Mouse (Mus musculus): ENCODE measurements around the gene Zmiz1. TPM values are rescaled to one million over a fixed set of nuclear protein-coding genes. Genes with fewer than 3 reads are reported as not detected.

Zmiz1 gene
- polyA plus RNA-seq, 1 experiment from 2014 or later, result 45.8 TPM

GRCm38 (mm10) chr14:25616009-25616723 is 157.2 kb downstream of the Zmiz1 start:
- 83% methylated on average over 15 of the region's 15 CpGs for WGBS
- Histone ChIP-seq H3K4me1 (peaks cover 88% of the 10 kb centered on the region), H3K4me3 (no peak overlapping the region), H3K27ac (0 out of 2 replicates have a peak overlapping the region, but pooled peaks have one; percentile 23), H3K9me3 (no peaks in the 10 kb centered on the region), H3K27me3 (ENCODE audit: insufficient read depth, poor library complexity, severe bottlenecking) (no peaks in the 10 kb centered on the region), H3K36me3 (peaks cover 52% of the 10 kb centered on the region)
- no peak for DNase-seq (ENCODE audit: low spot score)

DNA sequence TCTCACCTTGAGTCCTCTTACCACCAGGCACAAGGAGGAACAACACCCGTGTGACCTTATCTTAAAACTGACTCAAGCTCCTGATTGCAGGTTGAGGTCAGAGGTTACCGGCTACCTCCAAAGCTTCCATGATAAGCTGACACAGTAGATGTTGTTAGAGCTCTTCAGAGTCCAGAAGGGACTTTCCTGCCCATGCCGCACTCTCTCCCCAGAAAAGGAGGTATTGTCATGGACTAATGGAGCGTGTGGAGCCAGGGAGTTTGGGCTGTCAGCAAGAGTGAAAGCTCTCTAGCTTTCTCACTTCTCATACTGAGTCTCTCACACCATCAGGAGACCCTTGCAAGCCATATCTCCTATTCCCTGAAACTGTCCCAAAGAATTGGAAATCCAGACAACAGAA is 158.3 kb downstream of the Zmiz1 start:
- Histone ChIP-seq H3K27me3 (ENCODE audit: insufficient read depth, poor library complexity, severe bottlenecking) (no peaks in the 10 kb centered on the region), H3K36me3 (peaks cover 46% of the 10 kb centered on the region), H3K9me3 (no peaks in the 10 kb centered on the region), H3K4me1 (peaks cover 88% of the 10 kb centered on the region), H3K4me3 (no peak overlapping the region), H3K27ac (peak overlapping the region; percentile 10; the same call in 1 of the 2 replicates)
- WGBS, result 35% methylated on average over 4 of the region's 4 CpGs
- DNase-seq (ENCODE audit: low spot score), result no peak

GRCm38 (mm10) chr14:25619066-25619762 is 160.2 kb downstream of the Zmiz1 start:
- no peak overlapping the region for H3K27ac ChIP-seq
- no peak overlapping the region for H3K4me3 ChIP-seq
- H3K36me3 ChIP-seq, result peaks cover 55% of the 10 kb centered on the region
- H3K4me1 ChIP-seq, result peaks cover 88% of the 10 kb centered on the region
- no peaks in the 10 kb centered on the region for H3K27me3 ChIP-seq (ENCODE audit: insufficient read depth, poor library complexity, severe bottlenecking)
- no peaks in the 10 kb centered on the region for H3K9me3 ChIP-seq
- 87% methylated on average over 4 of the region's 4 CpGs for WGBS
- no peak for DNase-seq (ENCODE audit: low spot score)

DNA sequence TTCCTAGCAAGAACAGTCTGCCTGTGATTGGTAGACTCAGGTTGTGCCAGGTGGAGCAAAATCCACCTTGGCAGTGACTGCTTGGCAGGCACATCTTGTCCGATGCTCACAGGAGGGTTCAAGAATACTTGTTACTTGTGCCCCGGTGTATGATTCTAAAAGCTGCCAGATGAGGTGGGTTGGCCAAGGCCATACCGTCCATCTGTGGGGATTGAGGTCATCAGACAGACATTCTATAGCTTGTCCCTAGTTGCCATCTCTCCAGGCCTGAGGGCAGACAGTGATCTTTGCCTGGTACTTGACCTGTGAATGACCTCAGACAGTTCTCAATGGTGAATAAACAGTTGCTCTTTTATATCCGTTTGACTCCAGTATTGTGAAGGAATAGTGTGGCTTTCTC is 161.8 kb downstream of the Zmiz1 start:
- Histone ChIP-seq H3K4me3 (no peak overlapping the region), H3K27ac (0 out of 2 replicates have a peak overlapping the region, but pooled peaks have one; percentile 13), H3K4me1 (peaks cover 88% of the 10 kb centered on the region), H3K27me3 (ENCODE audit: insufficient read depth, poor library complexity, severe bottlenecking) (no peaks in the 10 kb centered on the region), H3K9me3 (no peaks in the 10 kb centered on the region), H3K36me3 (peaks cover 57% of the 10 kb centered on the region)
- WGBS, result 64% methylated on average over 4 of the region's 4 CpGs
- no peak for DNase-seq (ENCODE audit: low spot score)

GRCm38 (mm10) chr14:25623698-25624097 is 164.7 kb downstream of the Zmiz1 start:
- Histone ChIP-seq H3K9me3 (no peaks in the 10 kb centered on the region), H3K27ac (0 out of 2 replicates have a peak overlapping the region, but pooled peaks have one; percentile 65), H3K4me3 (no peak overlapping the region), H3K4me1 (peaks cover 98% of the 10 kb centered on the region), H3K36me3 (peaks cover 63% of the 10 kb centered on the region), H3K27me3 (ENCODE audit: insufficient read depth, poor library complexity, severe bottlenecking) (no peaks in the 10 kb centered on the region)
- WGBS, result 67% methylated on average over 7 of the region's 7 CpGs
- DNase-seq (ENCODE audit: low spot score), result no peak

GRCm38 (mm10) chr14:25624659-25625058 is 165.7 kb downstream of the Zmiz1 start:
- H3K36me3 ChIP-seq, result peaks cover 54% of the 10 kb centered on the region
- WGBS, result 51% methylated on average over 6 of the region's 6 CpGs
- H3K27ac ChIP-seq, result no peak overlapping the region
- H3K4me3 ChIP-seq, result no peak overlapping the region
- peaks cover 98% of the 10 kb centered on the region for H3K4me1 ChIP-seq
- H3K9me3 ChIP-seq, result no peaks in the 10 kb centered on the region
- H3K27me3 ChIP-seq (ENCODE audit: insufficient read depth, poor library complexity, severe bottlenecking), result no peaks in the 10 kb centered on the region
- no peak for DNase-seq (ENCODE audit: low spot score)

DNA sequence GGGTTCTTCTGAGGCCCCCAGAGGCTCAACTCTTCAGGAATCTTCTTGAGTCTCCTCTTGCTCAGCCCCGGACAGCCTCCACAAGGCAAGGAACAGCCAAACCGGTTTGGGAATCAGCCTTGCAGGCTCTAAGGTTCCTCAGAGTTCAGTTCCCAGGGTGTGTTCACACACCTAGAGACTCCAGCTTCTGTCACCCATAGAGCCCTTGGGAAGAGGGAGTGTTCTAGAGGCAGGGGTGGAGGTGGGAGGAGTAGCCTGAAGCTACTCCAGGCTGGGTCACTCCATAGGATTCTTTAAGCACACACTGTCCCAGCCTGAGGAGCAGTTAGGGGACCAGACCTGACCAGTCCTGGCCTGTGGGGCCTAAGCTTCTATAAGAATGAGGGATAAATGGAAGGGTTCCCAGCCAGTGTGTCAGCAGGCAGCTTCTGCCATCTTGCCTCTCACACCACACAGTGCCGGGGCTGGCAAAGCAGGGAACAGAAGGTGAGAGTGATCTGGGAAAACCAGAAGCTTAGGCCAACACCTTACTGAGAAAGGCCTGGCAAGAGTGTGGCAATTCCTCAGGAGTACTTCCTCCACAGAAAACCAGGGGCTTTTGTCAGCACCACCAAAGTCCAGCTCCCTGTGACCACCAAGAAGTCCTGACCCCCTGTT is 168.7 kb downstream of the Zmiz1 start:
- Histone ChIP-seq H3K36me3 (peaks cover 60% of the 10 kb centered on the region), H3K4me3 (no peak overlapping the region), H3K4me1 (peaks cover 98% of the 10 kb centered on the region), H3K27ac (peak overlapping the region; percentile 56; the same call in 1 of the 2 replicates), H3K27me3 (ENCODE audit: insufficient read depth, poor library complexity, severe bottlenecking) (no peaks in the 10 kb centered on the region), H3K9me3 (no peaks in the 10 kb centered on the region)
- no peak for DNase-seq (ENCODE audit: low spot score)
- WGBS, result 83% methylated on average over 3 of the region's 3 CpGs

GRCm38 (mm10) chr14:25628448-25629099 is 169.6 kb downstream of the Zmiz1 start:
- peaks cover 98% of the 10 kb centered on the region for H3K4me1 ChIP-seq
- H3K36me3 ChIP-seq, result peaks cover 55% of the 10 kb centered on the region
- WGBS, result 76% methylated on average over 5 of the region's 5 CpGs

GRCm38 (mm10) chr14:25629866-25630606 is 171.1 kb downstream of the Zmiz1 start:
- 61% methylated on average over 12 of the region's 12 CpGs for WGBS
- no peak for DNase-seq (ENCODE audit: low spot score)
- no peaks in the 10 kb centered on the region for H3K9me3 ChIP-seq
- no peaks in the 10 kb centered on the region for H3K27me3 ChIP-seq (ENCODE audit: insufficient read depth, poor library complexity, severe bottlenecking)
- H3K36me3 ChIP-seq, result peaks cover 41% of the 10 kb centered on the region
- H3K4me3 ChIP-seq, result no peak overlapping the region
- H3K4me1 ChIP-seq, result peaks cover 96% of the 10 kb centered on the region
- H3K27ac ChIP-seq, result peak overlapping the region; percentile 72

More at GRCm38 (mm10) chr14:25628448-25629099, 169.6 kb downstream of the Zmiz1 start:
- DNase-seq (ENCODE audit: low spot score), result no peak
- no peaks in the 10 kb centered on the region for H3K27me3 ChIP-seq (ENCODE audit: insufficient read depth, poor library complexity, severe bottlenecking)
- no peak overlapping the region for H3K4me3 ChIP-seq
- H3K9me3 ChIP-seq, result no peaks in the 10 kb centered on the region
- peak overlapping the region; percentile 72 for H3K27ac ChIP-seq

GRCm38 (mm10) chr14:25630647-25631409 is 171.8 kb downstream of the Zmiz1 start:
- no peak for DNase-seq (ENCODE audit: low spot score)
- no peak overlapping the region for H3K4me3 ChIP-seq
- peak overlapping the region; percentile 72 for H3K27ac ChIP-seq
- H3K4me1 ChIP-seq, result peaks cover 96% of the 10 kb centered on the region
- WGBS, result 84% methylated on average over 7 of the region's 7 CpGs
- H3K27me3 ChIP-seq (ENCODE audit: insufficient read depth, poor library complexity, severe bottlenecking), result no peaks in the 10 kb centered on the region
- peaks cover 38% of the 10 kb centered on the region for H3K36me3 ChIP-seq
- no peaks in the 10 kb centered on the region for H3K9me3 ChIP-seq

GRCm38 (mm10) chr14:25631481-25631880 is 172.5 kb downstream of the Zmiz1 start:
- no peaks in the 10 kb centered on the region for H3K27me3 ChIP-seq (ENCODE audit: insufficient read depth, poor library complexity, severe bottlenecking)
- H3K27ac ChIP-seq, result peak overlapping the region; percentile 72; the same call in 1 of the 2 replicates
- no peak overlapping the region for H3K4me3 ChIP-seq
- H3K9me3 ChIP-seq, result no peaks in the 10 kb centered on the region
- H3K4me1 ChIP-seq, result peaks cover 96% of the 10 kb centered on the region
- WGBS, result 84% methylated on average over 6 of the region's 6 CpGs
- peaks cover 38% of the 10 kb centered on the region for H3K36me3 ChIP-seq
- no peak for DNase-seq (ENCODE audit: low spot score)

Measured in heart, embryonic 10.5 days (tissue).